Mouse (Mus musculus): ENCODE data around the gene Cobll1.

GRCm38 (mm10) chr2:65228426-65228825 is 10.8 kb downstream of the Cobll1 start:
- TF ChIP-seq POLR2A (IDR thresholded peaks at IDR 0.05; ENCODE audit: borderline replicate concordance, insufficient read depth, low read length) (no peak), CTCF (IDR thresholded peaks at IDR 0.05; ENCODE audit: borderline replicate concordance, insufficient read depth, low read depth, low read length) (no peak)
